Mouse (Mus musculus): ENCODE measurements around the gene Tnni3k. TPM values are rescaled to one million over a fixed set of nuclear protein-coding genes. Genes with fewer than 3 reads are reported as not detected.
A peak's percentile ranks its signal among the peaks of the same experiment; 100 is the strongest.

Gene Tnni3k
- polyA plus RNA-seq, 1 experiment from 2014 or later: 0.08 TPM

GRCm38 (mm10) chr3:155058800-155059448, 3.7 kb upstream of the Tnni3k start:
- H3K27ac ChIP-seq (ENCODE audit: low read depth, low read length): no peak overlapping the region
- no peak for TF ChIP-seq CTCF (IDR thresholded peaks at IDR 0.05; ENCODE audit: low read depth)
- no peaks in the 10 kb centered on the region for H3K27me3 ChIP-seq (replicated peaks; ENCODE audit: control insufficient read depth, insufficient read depth, low read length)
- 44% methylated on average over 6 of the region's 6 CpGs for WGBS
- H3K9ac ChIP-seq (ENCODE audit: low read depth, low read length): no peak overlapping the region
- ATAC-seq: peak; percentile 93
- no peaks in the 10 kb centered on the region for H3K36me3 ChIP-seq (ENCODE audit: control insufficient read depth, insufficient read depth)
- H3K4me2 ChIP-seq (replicated peaks; ENCODE audit: low read depth): no peak overlapping the region
- no peaks in the 10 kb centered on the region for H3K4me1 ChIP-seq (replicated peaks; ENCODE audit: control insufficient read depth, insufficient read depth, low read length)
- no peaks in the 10 kb centered on the region for H3K9me3 ChIP-seq (ENCODE audit: control insufficient read depth)
- no peak overlapping the region for H3K4me3 ChIP-seq (ENCODE audit: low read depth, low read length)

GRCm38 (mm10) chr3:155057566-155057965, 2.4 kb upstream of the Tnni3k start:
- ATAC-seq: no peak
- no peaks in the 10 kb centered on the region for H3K36me3 ChIP-seq (ENCODE audit: control insufficient read depth, insufficient read depth)

GRCm38 (mm10) chr3:155056606-155057005, 1.4 kb upstream of the Tnni3k start:
- no peak for TF ChIP-seq CTCF (IDR thresholded peaks at IDR 0.05; ENCODE audit: low read depth)
- Histone ChIP-seq H3K27ac (ENCODE audit: low read depth, low read length) (no peak overlapping the region), H3K27me3 (replicated peaks; ENCODE audit: control insufficient read depth, insufficient read depth, low read length) (no peaks in the 10 kb centered on the region), H3K4me3 (ENCODE audit: low read depth, low read length) (no peak overlapping the region), H3K9me3 (ENCODE audit: control insufficient read depth) (no peaks in the 10 kb centered on the region), H3K9ac (ENCODE audit: low read depth, low read length) (no peak overlapping the region), H3K36me3 (ENCODE audit: control insufficient read depth, insufficient read depth) (no peaks in the 10 kb centered on the region), H3K4me2 (replicated peaks; ENCODE audit: low read depth) (no peak overlapping the region), H3K4me1 (replicated peaks; ENCODE audit: control insufficient read depth, insufficient read depth, low read length) (no peaks in the 10 kb centered on the region)
- ATAC-seq: no peak

More at GRCm38 (mm10) chr3:155057566-155057965, 2.4 kb upstream of the Tnni3k start:
- no peaks in the 10 kb centered on the region for H3K27me3 ChIP-seq (replicated peaks; ENCODE audit: control insufficient read depth, insufficient read depth, low read length)
- H3K4me3 ChIP-seq (ENCODE audit: low read depth, low read length): no peak overlapping the region
- H3K9ac ChIP-seq (ENCODE audit: low read depth, low read length): no peak overlapping the region
- no peak overlapping the region for H3K27ac ChIP-seq (ENCODE audit: low read depth, low read length)
- H3K4me2 ChIP-seq (replicated peaks; ENCODE audit: low read depth): no peak overlapping the region
- H3K4me1 ChIP-seq (replicated peaks; ENCODE audit: control insufficient read depth, insufficient read depth, low read length): no peaks in the 10 kb centered on the region
- no peak for TF ChIP-seq CTCF (IDR thresholded peaks at IDR 0.05; ENCODE audit: low read depth)
- H3K9me3 ChIP-seq (ENCODE audit: control insufficient read depth): no peaks in the 10 kb centered on the region

- H3K4me3 ChIP-seq (ENCODE audit: low read depth, low read length): no peak overlapping the region
- peak; percentile 33; the same call in 1 of the 2 replicates for ATAC-seq
- WGBS: 39% methylated on average over 1 of the region's 1 CpGs
Observed at GRCm38 (mm10) chr3:155053189-155053588, 2.0 kb downstream of the Tnni3k start.

GRCm38 (mm10) chr3:155052021-155052420, 3.2 kb downstream of the Tnni3k start:
- H3K36me3 ChIP-seq (ENCODE audit: control insufficient read depth, insufficient read depth): no peaks in the 10 kb centered on the region
- no peak for ATAC-seq
- H3K9me3 ChIP-seq (ENCODE audit: control insufficient read depth): no peaks in the 10 kb centered on the region
- H3K27me3 ChIP-seq (replicated peaks; ENCODE audit: control insufficient read depth, insufficient read depth, low read length): no peaks in the 10 kb centered on the region
- no peak overlapping the region for H3K9ac ChIP-seq (ENCODE audit: low read depth, low read length)
- TF ChIP-seq CTCF (IDR thresholded peaks at IDR 0.05; ENCODE audit: low read depth): no peak
- no peak overlapping the region for H3K4me2 ChIP-seq (replicated peaks; ENCODE audit: low read depth)
- H3K4me3 ChIP-seq (ENCODE audit: low read depth, low read length): no peak overlapping the region
- H3K4me1 ChIP-seq (replicated peaks; ENCODE audit: control insufficient read depth, insufficient read depth, low read length): no peaks in the 10 kb centered on the region
- H3K27ac ChIP-seq (ENCODE audit: low read depth, low read length): no peak overlapping the region

More at GRCm38 (mm10) chr3:155053189-155053588, 2.0 kb downstream of the Tnni3k start:
- Histone ChIP-seq H3K9ac (ENCODE audit: low read depth, low read length) (no peak overlapping the region), H3K27ac (ENCODE audit: low read depth, low read length) (no peak overlapping the region), H3K9me3 (ENCODE audit: control insufficient read depth) (no peaks in the 10 kb centered on the region), H3K4me1 (replicated peaks; ENCODE audit: control insufficient read depth, insufficient read depth, low read length) (no peaks in the 10 kb centered on the region), H3K27me3 (replicated peaks; ENCODE audit: control insufficient read depth, insufficient read depth, low read length) (no peaks in the 10 kb centered on the region), H3K4me2 (replicated peaks; ENCODE audit: low read depth) (no peak overlapping the region), H3K36me3 (ENCODE audit: control insufficient read depth, insufficient read depth) (no peaks in the 10 kb centered on the region)
- no peak for TF ChIP-seq CTCF (IDR thresholded peaks at IDR 0.05; ENCODE audit: low read depth)

- H3K36me3 ChIP-seq (ENCODE audit: control insufficient read depth, insufficient read depth): no peaks in the 10 kb centered on the region
- H3K9me3 ChIP-seq (ENCODE audit: control insufficient read depth): no peaks in the 10 kb centered on the region
- no peaks in the 10 kb centered on the region for H3K27me3 ChIP-seq (replicated peaks; ENCODE audit: control insufficient read depth, insufficient read depth, low read length)
- no peak overlapping the region for H3K27ac ChIP-seq (ENCODE audit: low read depth, low read length)
- no peak overlapping the region for H3K9ac ChIP-seq (ENCODE audit: low read depth, low read length)
- no peaks in the 10 kb centered on the region for H3K4me1 ChIP-seq (replicated peaks; ENCODE audit: control insufficient read depth, insufficient read depth, low read length)
- ATAC-seq: no peak
- no peak overlapping the region for H3K4me2 ChIP-seq (replicated peaks; ENCODE audit: low read depth)
- no peak overlapping the region for H3K4me3 ChIP-seq (ENCODE audit: low read depth, low read length)
- TF ChIP-seq CTCF (IDR thresholded peaks at IDR 0.05; ENCODE audit: low read depth): peak; percentile 56
- WGBS: 67% methylated on average over 1 of the region's 1 CpGs
Observed at GRCm38 (mm10) chr3:155039012-155039836, 16.0 kb downstream of the Tnni3k start.
